7 mouse cellular contexts compared by ENCODE assay signal in genomic region chr9:28336511-28337208, GRCm38 (mm10).
DNase-seq lines count a peak whose midpoint lies in the region; ATAC-seq and TF ChIP-seq lines count a peak whose summit lies in the region.

No protein-coding gene starts in this region.

- peak overlapping the region; percentile 35; the same call in 1 of the 2 replicates for H3K4me2 ChIP-seq in heart, embryonic 11.5 days

- WGBS in heart, embryonic 11.5 days (ENCODE audit: insufficient replicate concordance): 49% methylated on average over 10 of the region's 10 CpGs
- WGBS in thymus, adult 2 months: 47% methylated on average over 10 of the region's 10 CpGs

- no peaks in the 10 kb centered on the region for H3K36me3 ChIP-seq in heart, embryonic 11.5 days (ENCODE audit: control insufficient read depth, insufficient read depth, low read length)
- no peaks in the 10 kb centered on the region for H3K36me3 ChIP-seq in thymus, adult 2 months (ENCODE audit: control insufficient read depth, insufficient read depth, low read length)

- no peaks in the 10 kb centered on the region for H3K9me3 ChIP-seq in heart, embryonic 11.5 days (replicated peaks; ENCODE audit: control insufficient read depth, low read length)

- no peak overlapping the region for H3K4me3 ChIP-seq in heart, embryonic 11.5 days (ENCODE audit: low read depth, low read length)
- H3K4me3 ChIP-seq in thymus, adult 2 months (ENCODE audit: control insufficient read depth, insufficient read depth, low read length): no peak overlapping the region

- no peak overlapping the region for H3K27ac ChIP-seq in heart, embryonic 11.5 days (ENCODE audit: low read depth, low read length)
- no peak overlapping the region for H3K27ac ChIP-seq in thymus, adult 2 months (ENCODE audit: control insufficient read depth, insufficient read depth, low read length)

- DNase-seq in brain, adult 2 months (ENCODE audit: low read depth, low spot score): peak; percentile 83
- DNase-seq in cerebellum, adult 8-10 months: peak; percentile 39
- DNase-seq in left cerebral cortex, adult 18-20 months (ENCODE audit: low spot score in 2 of 2): peak; percentile 46 to 71
- DNase-seq in right cerebral cortex, postnatal 14 days: peak; percentile 55
- DNase-seq in thymus, adult 2 months: no peak
- DNase-seq in gastrocnemius, postnatal 25 days: no peak

- no peak for TF ChIP-seq CTCF in thymus, adult 2 months (IDR thresholded peaks at IDR 0.05; ENCODE audit: borderline replicate concordance, control insufficient read depth, extremely low read depth, insufficient read depth, low read length, poor library complexity)

- TF ChIP-seq POLR2A in thymus, adult 2 months (IDR thresholded peaks at IDR 0.05; ENCODE audit: control insufficient read depth, extremely low read depth, insufficient read depth, low read length, poor library complexity): no peak

- ATAC-seq in heart, embryonic 11.5 days (replicated peaks; ENCODE audit: insufficient number of reproducible peaks, low FRiP score, low TSS enrichment): no peak

- H3K4me1 ChIP-seq in heart, embryonic 11.5 days (ENCODE audit: control insufficient read depth, insufficient read depth, low read length): no peaks in the 10 kb centered on the region
- no peaks in the 10 kb centered on the region for H3K4me1 ChIP-seq in thymus, adult 2 months (replicated peaks; ENCODE audit: control insufficient read depth, insufficient read depth, low read length)

- H3K9ac ChIP-seq in heart, embryonic 11.5 days (ENCODE audit: low read depth, low read length): no peak overlapping the region

- H3K27me3 ChIP-seq in heart, embryonic 11.5 days (ENCODE audit: control insufficient read depth, insufficient read depth, low read length): no peaks in the 10 kb centered on the region
- H3K27me3 ChIP-seq in thymus, adult 2 months (ENCODE audit: control insufficient read depth, insufficient read depth, low read length): no peaks in the 10 kb centered on the region

Comparison
In these comparisons a context has a peak if more than half of its experiments do, and no peak if none do; other contexts are left out.
1. DNase-seq: peak in brain, adult 2 months (single experiment), cerebellum, adult 8-10 months (single experiment), left cerebral cortex, adult 18-20 months (2 of 2) and right cerebral cortex, postnatal 14 days (single experiment); none in thymus, adult 2 months (single experiment) and gastrocnemius, postnatal 25 days (single experiment).